Mouse (Mus musculus) stomach, postnatal 0 days (tissue): ENCODE measurements at regions not wholly inside any gene's neighbourhood (a gene's known extent, or its start where the extent isn't known, plus 50 kb on each side); places are given as distances from the start of the nearest gene placed in this dataset.

ENCODE experiments used
- CTCF ChIP-seq: IDR thresholded peaks from 2 replicates; pipeline ENCODE4 v1.5.1; 2016; ENCODE audit warnings: antibody characterized with exemption, low read depth, mild to moderate bottlenecking, moderate library complexity
- EP300 ChIP-seq: optimal IDR thresholded peaks from 2 replicates; pipeline ENCODE3; 2016; ENCODE audit warnings: antibody characterized with exemption

DNA sequence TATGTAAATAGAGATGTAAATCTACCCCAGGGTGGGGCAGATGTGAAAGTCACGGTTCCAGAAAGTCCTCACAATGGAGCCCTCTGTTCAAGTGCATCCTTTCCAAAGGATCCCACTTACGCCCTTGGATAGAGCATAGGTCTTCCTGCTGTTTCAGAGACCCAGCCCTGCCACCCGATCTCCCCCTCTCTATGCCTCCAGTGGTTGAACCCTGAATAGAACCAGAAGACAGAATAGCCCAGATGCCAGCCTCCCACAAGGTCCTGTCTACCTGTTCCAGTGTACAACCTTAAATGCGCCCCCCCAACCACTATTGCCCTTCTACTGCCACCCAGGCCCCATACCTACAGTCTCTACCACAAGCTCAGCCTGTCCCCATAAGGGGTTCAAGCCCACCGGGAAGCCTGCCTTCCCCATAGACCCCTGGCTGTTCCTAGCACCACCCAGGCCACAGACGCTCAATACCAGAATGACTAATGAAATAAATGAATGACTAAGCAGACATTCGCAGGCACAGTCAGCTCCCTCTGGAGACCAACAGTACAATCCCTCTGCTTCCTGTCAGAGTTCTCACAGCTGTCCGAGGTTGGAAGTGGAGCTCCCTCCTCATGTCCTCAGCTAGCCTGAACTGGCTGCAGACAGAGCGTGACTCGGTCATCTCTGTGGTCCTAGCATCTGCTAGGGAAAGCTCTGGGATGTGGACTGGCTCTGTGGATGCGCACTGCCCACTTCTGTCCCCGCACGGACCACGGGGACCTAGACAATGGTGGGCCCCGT is 133.4 kb upstream of the 1600014C23Rik start:
- TF ChIP-seq CTCF (peak; percentile 25; the same call in 1 of the 2 replicates), EP300 (no peak)
